Mouse (Mus musculus): ENCODE measurements around the gene Tbc1d17. TPM values are rescaled to one million over a fixed set of nuclear protein-coding genes. Genes with fewer than 3 reads are reported as not detected.

The Tbc1d17 gene
- total RNA-seq, 2 experiments from 2014 or later: 26.7 to 49.6 TPM

- no peak for ATAC-seq (replicated peaks; ENCODE audit: low FRiP score, low TSS enrichment, poor library complexity, severe bottlenecking)
These were observed 6.2 kb upstream of the Tbc1d17 start for GRCm38 (mm10) chr7:44855036-44855435.

DNA sequence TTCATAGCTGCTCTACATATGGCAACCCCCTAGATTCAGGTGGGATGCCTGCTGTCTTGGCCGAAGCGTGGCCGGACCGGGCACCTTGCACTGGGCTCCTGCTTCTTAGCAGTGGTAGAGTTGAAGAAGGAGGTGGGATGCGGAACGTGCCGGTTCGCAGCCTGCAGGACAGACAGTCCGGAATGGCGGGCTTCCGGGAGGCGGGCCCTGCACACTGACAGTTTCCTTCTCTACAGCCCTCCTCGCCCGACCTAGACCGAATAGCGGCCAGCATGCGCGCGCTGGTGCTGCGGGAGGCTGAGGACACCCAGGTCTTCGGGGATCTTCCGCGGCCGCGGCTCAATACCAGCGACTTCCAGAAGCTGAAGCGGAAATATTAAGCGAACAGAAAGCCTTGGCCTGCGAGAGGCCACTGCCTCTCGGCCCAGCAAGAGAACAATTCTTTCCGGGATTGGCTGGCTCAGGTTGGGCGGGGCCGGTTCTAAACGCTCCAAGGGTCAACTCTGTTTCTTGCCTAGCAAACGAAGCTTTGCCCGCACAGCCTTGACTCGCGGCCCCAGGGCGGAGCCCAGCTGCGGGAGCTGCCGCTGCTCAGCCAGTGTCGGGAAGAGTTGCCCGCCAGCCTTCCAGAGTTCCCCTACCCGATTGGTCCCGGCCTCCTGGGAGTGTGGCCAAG is 5.6 kb upstream of the Tbc1d17 start:
- peak; percentile 49 for ATAC-seq (replicated peaks; ENCODE audit: low FRiP score, low TSS enrichment, poor library complexity, severe bottlenecking)

GRCm38 (mm10) chr7:44853596-44854355 is 4.9 kb upstream of the Tbc1d17 start:
- ATAC-seq (replicated peaks; ENCODE audit: low FRiP score, low TSS enrichment, poor library complexity, severe bottlenecking): no peak

DNA sequence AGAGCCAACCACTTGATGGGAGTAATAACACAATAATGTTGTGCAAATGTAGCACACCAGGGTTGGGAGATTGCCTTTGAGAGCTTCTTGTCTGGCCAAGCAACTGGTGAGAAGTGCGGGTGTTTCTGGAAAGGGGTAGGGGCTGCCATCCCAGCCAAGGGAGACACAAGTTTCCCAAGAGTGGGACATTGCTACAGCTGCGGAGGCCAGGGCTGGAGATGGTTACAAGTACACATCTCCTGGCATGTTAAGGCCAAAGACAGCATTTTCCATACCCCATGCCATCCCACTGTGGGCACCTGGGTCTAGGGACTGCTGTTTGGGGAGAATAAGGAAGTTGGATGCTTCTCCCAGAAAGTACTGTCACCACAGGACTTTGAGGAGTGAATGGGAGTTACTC is 4.2 kb upstream of the Tbc1d17 start:
- no peak for ATAC-seq (replicated peaks; ENCODE audit: low FRiP score, low TSS enrichment, poor library complexity, severe bottlenecking)

- no peak for ATAC-seq (replicated peaks; ENCODE audit: low FRiP score, low TSS enrichment, poor library complexity, severe bottlenecking)
These were observed 3.6 kb upstream of the Tbc1d17 start for GRCm38 (mm10) chr7:44852259-44853027.

DNA sequence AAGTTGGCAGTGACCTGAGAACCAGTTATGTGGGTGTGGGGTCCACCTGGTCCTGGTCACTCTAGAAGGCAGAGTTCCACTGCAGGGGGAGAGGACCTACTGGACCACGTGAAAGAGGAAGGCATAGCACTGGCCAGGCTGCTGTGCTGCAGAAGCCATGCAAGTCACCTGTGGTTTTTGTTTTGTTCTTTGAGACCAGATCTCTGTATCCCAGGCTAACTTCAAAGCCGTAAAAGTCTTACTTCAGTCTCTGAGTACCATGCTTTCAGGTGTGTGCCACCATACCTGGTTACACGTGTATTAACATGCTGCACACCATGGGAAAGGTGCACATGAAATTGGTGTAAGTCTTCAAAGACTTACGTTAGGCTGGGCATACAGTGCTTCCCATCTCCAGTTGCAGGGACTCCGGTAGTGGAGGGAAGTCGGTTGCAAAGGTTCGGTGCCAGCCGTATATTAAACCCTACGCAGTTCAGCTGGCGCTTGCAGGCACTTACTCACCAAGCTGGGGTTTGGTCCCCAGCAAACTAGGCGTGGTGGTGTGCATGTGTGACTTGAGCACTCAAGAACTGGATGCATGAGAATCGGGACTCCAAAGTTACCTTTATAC is 2.9 kb upstream of the Tbc1d17 start:
- no peak for ATAC-seq (replicated peaks; ENCODE audit: low FRiP score, low TSS enrichment, poor library complexity, severe bottlenecking)

DNA sequence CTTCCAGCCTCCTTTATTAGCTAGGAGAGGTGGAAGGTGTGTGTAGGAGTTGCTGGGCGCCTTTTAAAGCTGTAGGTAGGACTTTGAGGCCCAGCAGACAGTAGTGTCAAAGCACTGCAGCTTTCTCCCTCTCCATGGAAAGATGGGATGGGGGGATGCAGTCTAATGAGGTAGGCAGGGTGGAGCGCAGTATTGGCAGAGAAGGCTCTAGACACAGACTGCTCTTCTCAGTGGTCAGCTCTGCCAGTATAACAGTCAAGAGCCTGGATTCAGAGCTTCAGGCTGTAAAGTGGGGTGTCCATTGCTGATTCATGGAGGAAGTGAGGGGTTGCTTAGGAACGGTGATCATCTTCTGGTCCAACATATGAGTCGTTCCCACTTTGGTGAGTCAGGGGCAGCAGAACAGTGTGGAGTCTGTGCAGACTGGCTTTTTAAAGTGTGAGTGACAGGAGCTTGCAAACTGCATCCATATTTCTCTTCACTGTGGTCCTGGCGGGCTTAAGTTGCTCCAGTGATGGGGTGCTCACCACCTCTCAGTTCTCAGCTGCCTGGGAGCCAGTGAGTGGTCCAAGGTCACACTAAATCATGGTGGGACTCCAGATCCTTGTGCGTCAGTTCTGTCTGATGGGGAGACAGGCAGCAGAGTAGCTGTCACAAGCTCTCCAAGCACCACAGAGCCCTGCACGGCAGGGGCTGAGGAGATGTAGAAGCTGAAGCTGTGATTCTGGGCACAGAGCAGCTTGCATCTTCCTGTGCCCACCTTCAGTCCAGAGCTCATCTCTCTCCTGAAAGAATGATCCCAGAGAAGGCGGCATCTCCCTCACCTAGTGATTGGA is 2.1 kb upstream of the Tbc1d17 start:
- no peak for ATAC-seq (replicated peaks; ENCODE audit: low FRiP score, low TSS enrichment, poor library complexity, severe bottlenecking)

- ATAC-seq (replicated peaks; ENCODE audit: low FRiP score, low TSS enrichment, poor library complexity, severe bottlenecking): no peak
These were observed 1.3 kb upstream of the Tbc1d17 start for GRCm38 (mm10) chr7:44850146-44850545.

DNA sequence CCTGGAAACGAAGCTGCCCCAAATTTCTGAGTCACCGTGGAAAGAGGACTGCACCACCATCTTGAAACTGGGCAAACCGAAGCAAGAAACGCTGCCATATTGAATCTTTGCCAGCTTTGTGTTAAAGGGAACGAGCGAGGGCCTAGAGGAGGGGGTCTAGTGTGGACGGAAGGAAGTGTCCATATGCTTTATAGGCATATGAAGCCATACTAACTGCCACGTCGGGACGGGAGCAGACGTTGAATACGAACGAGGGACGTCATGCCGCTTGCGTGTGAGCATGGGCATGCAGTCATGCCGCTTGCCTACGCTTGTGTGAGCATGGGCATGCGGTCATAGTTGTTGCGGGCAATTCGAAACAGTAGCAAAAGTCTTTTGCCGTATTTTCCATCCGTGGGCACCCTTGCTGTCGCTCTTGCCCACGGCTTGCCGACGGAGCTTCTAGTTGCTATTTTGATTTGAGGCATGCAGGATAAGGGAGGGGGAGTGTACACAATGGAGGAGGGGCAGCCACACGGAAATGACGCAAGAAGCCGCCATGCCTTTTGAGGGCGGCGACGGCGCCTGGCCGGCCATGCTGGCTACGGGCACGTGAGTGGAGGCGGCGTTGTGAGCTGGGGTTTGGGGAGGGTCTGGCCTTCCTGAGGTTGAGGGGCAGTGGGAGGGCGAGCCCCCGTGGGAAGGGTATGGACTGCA is 685 bp upstream of the Tbc1d17 start:
- peak; percentile 49 for ATAC-seq (replicated peaks; ENCODE audit: low FRiP score, low TSS enrichment, poor library complexity, severe bottlenecking)

DNA sequence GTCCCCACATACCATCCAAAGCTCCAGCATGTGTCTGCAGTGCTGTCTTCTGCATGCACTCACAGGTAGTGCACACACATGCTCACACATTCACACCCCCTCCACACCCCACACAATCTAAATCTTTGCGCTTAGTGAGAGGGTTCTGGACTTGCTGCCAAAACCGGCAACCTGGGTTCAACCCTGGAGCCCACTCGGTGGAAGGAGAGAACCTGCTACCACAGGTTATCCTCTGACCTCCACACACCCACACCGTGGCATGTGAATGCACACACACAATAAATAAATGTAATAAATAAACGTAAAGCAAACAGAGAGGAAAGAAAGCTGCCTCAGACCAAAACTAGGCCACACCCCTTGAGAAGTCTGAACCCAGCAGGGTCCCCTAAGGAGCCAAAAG is 1.1 kb downstream of the Tbc1d17 start:
- ATAC-seq (replicated peaks; ENCODE audit: low FRiP score, low TSS enrichment, poor library complexity, severe bottlenecking): no peak

GRCm38 (mm10) chr7:44846804-44847203 is 2.1 kb downstream of the Tbc1d17 start:
- no peak for ATAC-seq (replicated peaks; ENCODE audit: low FRiP score, low TSS enrichment, poor library complexity, severe bottlenecking)

DNA sequence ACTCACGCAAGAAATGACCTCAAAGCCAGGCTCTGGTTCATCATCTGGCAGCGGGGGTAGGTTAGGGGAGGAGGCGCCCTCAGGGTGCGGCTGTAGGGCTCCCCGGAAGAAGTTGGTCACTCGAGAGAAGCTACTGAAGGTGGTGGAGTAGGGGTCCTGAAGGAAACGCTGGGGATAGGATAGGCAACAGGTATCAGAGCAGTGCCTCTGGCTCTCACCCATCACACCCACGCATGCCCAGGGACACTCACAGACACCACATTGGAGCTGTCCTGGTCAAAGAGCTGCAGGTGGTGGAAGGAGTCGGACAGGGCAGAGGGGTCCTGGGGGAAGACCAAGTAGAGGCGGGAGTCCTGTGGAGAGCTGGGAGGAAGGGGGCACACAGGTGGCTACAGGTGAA is 3.9 kb downstream of the Tbc1d17 start:
- ATAC-seq (replicated peaks; ENCODE audit: low FRiP score, low TSS enrichment, poor library complexity, severe bottlenecking): no peak

GRCm38 (mm10) chr7:44841825-44842463 is 6.9 kb downstream of the Tbc1d17 start:
- ATAC-seq (replicated peaks; ENCODE audit: low FRiP score, low TSS enrichment, poor library complexity, severe bottlenecking): no peak

GRCm38 (mm10) chr7:44840426-44840825 is 8.5 kb downstream of the Tbc1d17 start:
- ATAC-seq (replicated peaks; ENCODE audit: low FRiP score, low TSS enrichment, poor library complexity, severe bottlenecking): no peak

DNA sequence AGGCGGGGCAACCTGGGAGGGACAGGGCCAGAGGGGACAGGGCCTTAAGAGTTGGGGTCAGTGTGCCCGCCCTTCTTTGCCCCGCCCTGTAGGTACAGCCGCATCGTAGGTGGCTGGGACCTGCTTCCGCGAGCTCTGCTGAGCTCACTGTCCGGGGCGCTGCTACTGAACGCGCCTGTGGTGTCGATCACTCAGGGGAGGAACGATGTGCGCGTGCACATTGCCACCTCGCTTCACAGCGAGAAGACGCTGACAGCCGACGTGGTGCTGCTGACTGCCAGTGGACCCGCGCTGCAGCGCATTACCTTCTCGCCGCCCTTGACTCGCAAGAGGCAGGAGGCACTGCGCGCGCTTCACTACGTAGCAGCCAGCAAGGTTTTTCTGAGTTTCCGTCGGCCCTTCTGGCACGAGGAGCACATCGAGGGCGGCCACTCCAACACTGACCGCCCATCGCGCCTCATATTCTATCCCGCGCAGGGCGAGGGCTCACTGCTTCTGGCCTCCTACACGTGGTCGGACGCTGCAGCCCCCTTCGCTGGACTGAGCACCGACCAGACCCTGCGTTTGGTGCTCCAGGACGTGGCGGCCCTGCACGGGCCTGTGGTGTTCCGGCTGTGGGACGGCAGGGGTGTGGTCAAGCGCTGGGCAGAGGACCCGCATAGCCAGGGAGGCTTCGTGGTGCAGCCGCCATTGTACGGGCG is 9.2 kb downstream of the Tbc1d17 start:
- ATAC-seq (replicated peaks; ENCODE audit: low FRiP score, low TSS enrichment, poor library complexity, severe bottlenecking): peak; percentile 15; the same call in 1 of the 2 replicates

DNA sequence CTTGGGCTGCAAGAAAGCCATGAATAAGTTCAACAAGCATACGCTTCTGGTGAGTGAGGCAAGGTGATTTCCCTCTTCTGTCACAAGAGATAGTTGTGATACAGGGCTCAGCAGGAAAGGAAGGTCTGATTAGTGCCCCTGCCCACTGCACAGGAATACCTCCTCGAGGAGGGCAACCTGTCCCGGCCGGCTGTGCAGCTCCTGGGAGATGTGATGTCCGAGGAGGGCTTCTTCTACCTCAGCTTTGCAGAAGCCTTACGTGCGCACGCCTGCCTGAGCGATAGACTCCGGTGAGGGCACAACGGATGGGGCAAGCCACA is 9.7 kb downstream of the Tbc1d17 start:
- ATAC-seq (replicated peaks; ENCODE audit: low FRiP score, low TSS enrichment, poor library complexity, severe bottlenecking): no peak

DNA sequence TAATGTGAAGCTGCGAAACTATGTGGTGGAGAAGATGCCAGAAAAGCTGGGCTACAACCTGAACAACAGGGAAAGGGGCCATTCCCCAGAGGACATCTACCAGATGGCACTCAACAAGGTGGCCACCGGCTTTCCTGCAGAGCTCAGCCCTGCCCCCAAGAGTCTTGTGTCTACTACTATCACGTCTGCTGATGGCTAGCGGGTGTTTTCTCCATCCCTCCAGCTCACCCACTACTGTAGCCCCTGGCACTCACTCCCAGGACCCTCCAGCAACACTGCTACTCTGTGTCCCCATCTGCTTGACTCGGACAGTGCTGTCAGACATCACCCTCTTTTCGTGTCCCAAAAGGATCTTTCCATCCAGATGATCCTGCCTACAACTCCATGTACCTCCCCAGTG is 10.8 kb downstream of the Tbc1d17 start:
- no peak for ATAC-seq (replicated peaks; ENCODE audit: low FRiP score, low TSS enrichment, poor library complexity, severe bottlenecking)

All from megakaryocyte-erythroid progenitor cell, adult 5-6 weeks (primary cell).